Mouse (Mus musculus): ENCODE measurements around the gene Bsdc1. TPM values are rescaled to one million over a fixed set of nuclear protein-coding genes. Genes with fewer than 3 reads are reported as not detected.
"Not testable (repeated sequence)": the region's sequence is repeated elsewhere in the genome, so short reads cannot be mapped to it uniquely, and the experiment has no call there.

Gene Bsdc1
- polyA plus RNA-seq, 1 experiment from 2014 or later: 25.6 TPM

- Histone ChIP-seq H3K27ac (ENCODE audit: poor library complexity, severe bottlenecking) (no peak overlapping the region), H3K4me2 (no peak overlapping the region), H3K4me1 (replicated peaks) (peaks cover 12% of the 10 kb centered on the region), H3K4me3 (no peak overlapping the region), H3K36me3 (no peaks in the 10 kb centered on the region), H3K27me3 (replicated peaks) (no peaks in the 10 kb centered on the region), H3K9ac (no peak overlapping the region), H3K9me3 (replicated peaks) (no peaks in the 10 kb centered on the region)
- 80% methylated on average over 15 of the region's 15 CpGs for WGBS
- no peak for ATAC-seq (ENCODE audit: insufficient number of reproducible peaks, low FRiP score)
These were observed 9.8 kb upstream of the Bsdc1 start for GRCm38 (mm10) chr4:129451471-129452169.

DNA sequence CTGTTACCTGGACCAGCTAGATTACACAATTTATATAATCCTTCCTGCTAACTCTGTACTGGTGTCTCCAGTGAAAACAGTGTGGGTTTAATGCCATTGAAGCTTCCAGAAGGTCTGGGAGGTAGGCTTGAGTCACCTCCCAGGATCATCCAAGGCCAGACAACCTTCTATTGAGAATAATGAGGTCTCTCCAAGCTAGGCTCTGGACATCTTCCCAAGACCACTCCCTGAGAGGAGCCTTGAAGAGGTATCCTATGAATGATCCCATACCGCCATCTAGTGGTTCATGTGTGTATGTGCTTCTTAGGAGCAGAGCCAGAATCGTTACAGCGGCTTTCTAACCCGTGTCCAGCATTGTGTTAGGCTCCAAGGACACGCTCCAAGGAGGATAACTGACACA lies 6.1 kb upstream of the Bsdc1 start:
- peak; percentile 73; the same call in 1 of the 2 replicates for ATAC-seq (ENCODE audit: insufficient number of reproducible peaks, low FRiP score)
- Histone ChIP-seq H3K27me3 (replicated peaks) (no peaks in the 10 kb centered on the region), H3K9ac (no peak overlapping the region), H3K36me3 (no peaks in the 10 kb centered on the region), H3K9me3 (replicated peaks) (no peaks in the 10 kb centered on the region), H3K4me2 (no peak overlapping the region), H3K4me3 (no peak overlapping the region), H3K4me1 (replicated peaks) (no peaks in the 10 kb centered on the region), H3K27ac (ENCODE audit: poor library complexity, severe bottlenecking) (no peak overlapping the region)
- WGBS: 3% methylated on average over 5 of the region's 5 CpGs

DNA sequence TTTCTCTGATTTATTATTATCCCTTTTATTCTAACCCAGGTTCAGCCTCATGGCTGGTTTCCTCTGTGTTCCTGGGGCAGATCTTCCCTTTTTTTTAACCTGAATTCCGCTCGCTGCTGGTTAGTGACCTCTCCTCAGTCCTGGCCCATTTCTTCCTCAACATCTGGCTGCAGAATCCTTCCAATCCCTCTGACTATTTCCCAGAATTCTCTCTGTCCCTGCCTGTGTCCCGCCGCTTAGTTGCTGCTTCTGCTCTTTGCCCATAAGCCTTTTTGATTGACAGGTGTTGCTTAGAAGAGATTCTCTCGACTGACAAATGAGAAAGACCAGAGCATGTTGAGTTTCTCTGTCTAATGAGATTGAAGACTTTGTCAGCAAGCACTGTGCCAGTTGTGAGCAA lies 5.3 kb upstream of the Bsdc1 start:
- ATAC-seq (ENCODE audit: insufficient number of reproducible peaks, low FRiP score): no peak
- Histone ChIP-seq H3K9ac (no peak overlapping the region), H3K4me1 (replicated peaks) (peaks cover 3% of the 10 kb centered on the region; the same call in 1 of the 2 replicates), H3K9me3 (replicated peaks) (no peaks in the 10 kb centered on the region), H3K4me3 (no peak overlapping the region), H3K27me3 (replicated peaks) (no peaks in the 10 kb centered on the region), H3K36me3 (no peaks in the 10 kb centered on the region), H3K4me2 (no peak overlapping the region), H3K27ac (ENCODE audit: poor library complexity, severe bottlenecking) (no peak overlapping the region)
- WGBS: 48% methylated on average over 5 of the region's 5 CpGs

DNA sequence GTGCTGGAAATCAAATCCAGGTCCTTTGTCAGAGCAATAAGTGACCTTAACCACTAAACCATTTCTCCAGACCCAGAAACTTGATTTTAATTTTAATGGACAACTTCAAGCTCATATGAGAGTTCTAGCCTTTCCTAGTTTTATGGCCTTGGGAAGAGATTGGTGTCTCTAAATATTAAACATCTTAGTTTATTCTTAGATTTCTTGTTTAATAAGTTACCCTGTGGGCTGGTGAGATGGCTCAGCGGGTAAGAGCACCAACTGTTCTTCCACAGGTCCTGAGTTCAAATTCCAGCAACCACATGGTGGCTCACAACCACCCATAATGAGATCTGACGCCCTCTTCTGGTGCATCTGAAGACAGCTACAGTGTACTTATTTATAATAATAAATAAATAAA lies 4.1 kb upstream of the Bsdc1 start:
- not testable (repeated sequence) for H3K9ac ChIP-seq; H3K4me3 ChIP-seq; H3K4me2 ChIP-seq; H3K27me3 ChIP-seq (replicated peaks); H3K9me3 ChIP-seq (replicated peaks); H3K36me3 ChIP-seq; H3K4me1 ChIP-seq (replicated peaks); ATAC-seq (ENCODE audit: insufficient number of reproducible peaks, low FRiP score); H3K27ac ChIP-seq (ENCODE audit: poor library complexity, severe bottlenecking)
- WGBS: 67% methylated on average over 2 of the region's 2 CpGs

DNA sequence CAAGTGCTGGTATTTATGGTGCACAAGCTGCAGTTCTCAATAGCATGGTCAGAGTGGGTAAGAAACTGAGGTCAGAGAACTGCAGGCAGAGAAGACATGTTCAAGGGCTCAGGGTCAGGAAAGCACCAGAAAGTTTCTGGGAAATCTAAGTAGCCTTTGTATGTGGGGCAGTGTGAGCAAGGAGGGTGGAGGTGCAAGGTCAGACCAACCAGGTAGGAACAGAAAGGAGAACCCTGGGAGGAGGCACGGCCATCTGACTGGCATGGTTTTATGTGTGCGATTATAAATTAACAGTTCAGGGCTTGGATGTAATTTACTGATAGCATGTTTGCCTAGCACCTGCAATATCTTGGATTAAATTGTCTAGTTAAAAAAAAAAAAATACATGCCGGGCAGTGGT lies 1.7 kb upstream of the Bsdc1 start:
- H3K36me3 ChIP-seq: peaks cover 16% of the 10 kb centered on the region
- H3K27me3 ChIP-seq (replicated peaks): no peaks in the 10 kb centered on the region
- H3K4me3 ChIP-seq: no peak overlapping the region
- no peak overlapping the region for H3K9ac ChIP-seq
- no peak for ATAC-seq (ENCODE audit: insufficient number of reproducible peaks, low FRiP score)
- no peak overlapping the region for H3K4me2 ChIP-seq
- no peaks in the 10 kb centered on the region for H3K9me3 ChIP-seq (replicated peaks)
- H3K27ac ChIP-seq (ENCODE audit: poor library complexity, severe bottlenecking): no peak overlapping the region
- peaks cover 14% of the 10 kb centered on the region for H3K4me1 ChIP-seq (replicated peaks)
- 89% methylated on average over 3 of the region's 3 CpGs for WGBS

DNA sequence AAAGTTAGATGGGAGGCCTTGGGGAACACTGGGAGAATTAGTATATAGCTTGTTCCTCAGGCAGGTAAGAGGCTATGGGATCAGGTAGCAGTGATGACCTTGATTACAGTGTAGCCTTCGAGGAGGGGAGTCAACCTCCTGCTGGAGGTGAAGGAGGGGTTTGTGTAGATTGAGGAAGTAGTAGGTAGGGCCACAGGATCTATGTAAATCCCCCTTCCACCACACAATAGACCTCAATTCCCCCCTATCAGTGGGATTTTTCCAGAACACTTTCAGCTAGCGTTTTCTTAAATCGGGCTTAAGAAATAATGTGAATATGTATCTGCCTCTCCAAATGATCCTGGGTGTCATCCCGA lies 576 bp upstream of the Bsdc1 start:
- Histone ChIP-seq H3K9ac (peak overlapping the region; percentile 63), H3K9me3 (replicated peaks) (no peaks in the 10 kb centered on the region), H3K4me2 (peak overlapping the region; percentile 76), H3K27me3 (replicated peaks) (no peaks in the 10 kb centered on the region), H3K27ac (ENCODE audit: poor library complexity, severe bottlenecking) (peak overlapping the region; percentile 68), H3K4me3 (peak overlapping the region; percentile 94), H3K36me3 (peaks cover 27% of the 10 kb centered on the region), H3K4me1 (replicated peaks) (peaks cover 14% of the 10 kb centered on the region)
- WGBS: 0% methylated on average over 4 of the region's 4 CpGs
- ATAC-seq (ENCODE audit: insufficient number of reproducible peaks, low FRiP score): no peak

- Histone ChIP-seq H3K36me3 (peaks cover 40% of the 10 kb centered on the region), H3K4me3 (peak overlapping the region; percentile 94), H3K4me1 (replicated peaks) (peaks cover 14% of the 10 kb centered on the region), H3K4me2 (peak overlapping the region; percentile 90), H3K9me3 (replicated peaks) (no peaks in the 10 kb centered on the region), H3K9ac (peak overlapping the region; percentile 96), H3K27me3 (replicated peaks) (no peaks in the 10 kb centered on the region), H3K27ac (ENCODE audit: poor library complexity, severe bottlenecking) (no peak overlapping the region)
- ATAC-seq (ENCODE audit: insufficient number of reproducible peaks, low FRiP score): no peak
- 43% methylated on average over 3 of the region's 3 CpGs for WGBS
These were observed 737 bp downstream of the Bsdc1 start for GRCm38 (mm10) chr4:129462118-129462517.

- Histone ChIP-seq H3K27ac (ENCODE audit: poor library complexity, severe bottlenecking) (no peak overlapping the region), H3K9ac (no peak overlapping the region), H3K27me3 (replicated peaks) (no peaks in the 10 kb centered on the region), H3K4me2 (peak overlapping the region; percentile 90; the same call in 1 of the 2 replicates), H3K4me3 (no peak overlapping the region), H3K4me1 (replicated peaks) (peaks cover 16% of the 10 kb centered on the region), H3K9me3 (replicated peaks) (no peaks in the 10 kb centered on the region), H3K36me3 (peaks cover 53% of the 10 kb centered on the region)
- no peak for ATAC-seq (ENCODE audit: insufficient number of reproducible peaks, low FRiP score)
- 78% methylated on average over 24 of the region's 24 CpGs for WGBS
These were observed 2.0 kb downstream of the Bsdc1 start for GRCm38 (mm10) chr4:129463097-129464059.

- WGBS: 80% methylated on average over 4 of the region's 4 CpGs
- Histone ChIP-seq H3K36me3 (peaks cover 61% of the 10 kb centered on the region), H3K4me3 (no peak overlapping the region), H3K9ac (no peak overlapping the region), H3K4me2 (no peak overlapping the region), H3K27ac (ENCODE audit: poor library complexity, severe bottlenecking) (no peak overlapping the region), H3K9me3 (replicated peaks) (no peaks in the 10 kb centered on the region), H3K4me1 (replicated peaks) (peaks cover 16% of the 10 kb centered on the region), H3K27me3 (replicated peaks) (no peaks in the 10 kb centered on the region)
- no peak for ATAC-seq (ENCODE audit: insufficient number of reproducible peaks, low FRiP score)
These were observed 3.0 kb downstream of the Bsdc1 start for GRCm38 (mm10) chr4:129464286-129464815.

GRCm38 (mm10) chr4:129476047-129476446 lies 14.7 kb downstream of the Bsdc1 start:
- Histone ChIP-seq H3K36me3 (peaks cover 89% of the 10 kb centered on the region), H3K27ac (ENCODE audit: poor library complexity, severe bottlenecking) (no peak overlapping the region), H3K4me1 (replicated peaks) (no peaks in the 10 kb centered on the region), H3K27me3 (replicated peaks) (no peaks in the 10 kb centered on the region), H3K4me2 (no peak overlapping the region), H3K4me3 (no peak overlapping the region), H3K9ac (no peak overlapping the region), H3K9me3 (replicated peaks) (no peaks in the 10 kb centered on the region)
- ATAC-seq (ENCODE audit: insufficient number of reproducible peaks, low FRiP score): no peak
- 90% methylated on average over 11 of the region's 11 CpGs for WGBS

- ATAC-seq (ENCODE audit: insufficient number of reproducible peaks, low FRiP score): no peak
- H3K9me3 ChIP-seq (replicated peaks): no peaks in the 10 kb centered on the region
- no peaks in the 10 kb centered on the region for H3K4me1 ChIP-seq (replicated peaks)
- no peak overlapping the region for H3K27ac ChIP-seq (ENCODE audit: poor library complexity, severe bottlenecking)
- H3K4me2 ChIP-seq: no peak overlapping the region
- peaks cover 89% of the 10 kb centered on the region for H3K36me3 ChIP-seq
- no peaks in the 10 kb centered on the region for H3K27me3 ChIP-seq (replicated peaks)
- 93% methylated on average over 3 of the region's 3 CpGs for WGBS
- no peak overlapping the region for H3K9ac ChIP-seq
- H3K4me3 ChIP-seq: no peak overlapping the region
These were observed 18.5 kb downstream of the Bsdc1 start for GRCm38 (mm10) chr4:129479863-129480262.

Data from heart, embryonic 12.5 days (tissue).